Mouse (Mus musculus): ENCODE measurements around the gene Pamr1. TPM values are rescaled to one million over a fixed set of nuclear protein-coding genes. Genes with fewer than 3 reads are reported as not detected.

Pamr1 gene
- polyA plus RNA-seq, 1 experiment from 2014 or later, result 19.8 TPM

DNA sequence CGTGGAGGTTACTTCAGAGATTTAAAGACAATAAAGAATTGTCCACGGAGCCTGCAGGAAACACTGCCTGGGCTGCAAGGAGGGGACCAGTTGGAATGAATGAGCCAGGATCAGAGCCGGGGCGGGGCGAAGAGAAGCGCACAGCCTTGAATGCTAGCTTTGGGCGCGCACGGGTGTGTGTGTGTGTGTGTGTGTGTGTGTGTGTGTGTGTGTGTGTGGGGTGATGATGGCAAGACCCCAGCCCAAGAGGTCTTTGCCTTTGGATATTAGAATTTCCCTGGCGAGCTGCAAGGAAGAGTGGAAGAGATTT, 109.7 kb downstream of the Pamr1 start:
- ATAC-seq (ENCODE audit: low FRiP score, low TSS enrichment), result no peak
- Histone ChIP-seq H3K36me3 (ENCODE audit: control insufficient read depth, insufficient read depth, low read length) (no peaks in the 10 kb centered on the region), H3K4me2 (replicated peaks; ENCODE audit: low read depth) (peak overlapping the region; percentile 98), H3K9me3 (ENCODE audit: control insufficient read depth, low read length) (no peaks in the 10 kb centered on the region), H3K27me3 (ENCODE audit: control insufficient read depth, insufficient read depth, low read length) (peaks cover 2% of the 10 kb centered on the region; the same call in 1 of the 2 replicates), H3K4me1 (replicated peaks; ENCODE audit: control insufficient read depth, insufficient read depth) (peaks cover 3% of the 10 kb centered on the region; the same call in 1 of the 2 replicates), H3K27ac (replicated peaks) (no peak overlapping the region), H3K4me3 (ENCODE audit: low read depth, low read length) (peak overlapping the region; percentile 65), H3K9ac (ENCODE audit: low read length) (no peak overlapping the region)
- TF ChIP-seq CTCF (IDR thresholded peaks at IDR 0.05; ENCODE audit: low read depth) (no peak), EP300 (optimal IDR thresholded peaks at IDR 0.05) (no peak)
- WGBS, result 3% methylated on average over 10 of the region's 10 CpGs
- peak; percentile 34 for DNase-seq (ENCODE audit: low spot score)

GRCm38 (mm10) chr2:102661052-102661451, 111.2 kb downstream of the Pamr1 start:
- Histone ChIP-seq H3K4me3 (ENCODE audit: low read depth, low read length) (no peak overlapping the region), H3K27me3 (ENCODE audit: control insufficient read depth, insufficient read depth, low read length) (peaks cover 2% of the 10 kb centered on the region; the same call in 1 of the 2 replicates), H3K9ac (ENCODE audit: low read length) (no peak overlapping the region), H3K4me1 (replicated peaks; ENCODE audit: control insufficient read depth, insufficient read depth) (peaks cover 3% of the 10 kb centered on the region; the same call in 1 of the 2 replicates), H3K27ac (replicated peaks) (no peak overlapping the region), H3K9me3 (ENCODE audit: control insufficient read depth, low read length) (no peaks in the 10 kb centered on the region), H3K36me3 (ENCODE audit: control insufficient read depth, insufficient read depth, low read length) (no peaks in the 10 kb centered on the region), H3K4me2 (replicated peaks; ENCODE audit: low read depth) (no peak overlapping the region)
- TF ChIP-seq EP300 (optimal IDR thresholded peaks at IDR 0.05) (no peak), CTCF (IDR thresholded peaks at IDR 0.05; ENCODE audit: low read depth) (no peak)
- ATAC-seq (ENCODE audit: low FRiP score, low TSS enrichment), result no peak
- 65% methylated on average over 2 of the region's 2 CpGs for WGBS
- DNase-seq (ENCODE audit: low spot score), result no peak

DNA sequence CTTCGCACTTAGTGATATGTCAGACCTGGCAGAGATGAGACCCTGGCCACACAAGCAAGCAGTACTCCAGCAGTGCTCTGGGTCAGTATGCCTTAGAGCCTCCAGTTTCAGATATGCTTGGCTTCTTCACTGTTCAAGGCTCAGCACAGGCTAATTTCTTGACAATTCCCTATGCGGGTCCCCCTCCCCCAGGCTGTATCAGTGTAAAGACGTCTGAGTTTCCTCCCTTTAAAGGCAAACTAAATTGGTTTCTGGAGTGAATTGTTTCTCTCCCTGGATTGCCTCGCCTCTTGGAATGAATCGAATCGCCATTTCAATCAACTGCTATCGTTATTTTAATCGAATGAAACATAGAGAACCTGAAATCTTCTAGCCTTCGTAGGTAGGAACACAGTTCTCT, 113.1 kb downstream of the Pamr1 start:
- H3K9me3 ChIP-seq (ENCODE audit: control insufficient read depth, low read length), result no peaks in the 10 kb centered on the region
- no peak overlapping the region for H3K27ac ChIP-seq (replicated peaks)
- peaks cover 3% of the 10 kb centered on the region; the same call in 1 of the 2 replicates for H3K4me1 ChIP-seq (replicated peaks; ENCODE audit: control insufficient read depth, insufficient read depth)
- no peak for TF ChIP-seq CTCF (IDR thresholded peaks at IDR 0.05; ENCODE audit: low read depth)
- TF ChIP-seq EP300 (optimal IDR thresholded peaks at IDR 0.05), result no peak
- H3K36me3 ChIP-seq (ENCODE audit: control insufficient read depth, insufficient read depth, low read length), result no peaks in the 10 kb centered on the region
- no peak for DNase-seq (ENCODE audit: low spot score)
- H3K4me2 ChIP-seq (replicated peaks; ENCODE audit: low read depth), result no peak overlapping the region
- no peak for ATAC-seq (ENCODE audit: low FRiP score, low TSS enrichment)
- no peak overlapping the region for H3K9ac ChIP-seq (ENCODE audit: low read length)
- H3K4me3 ChIP-seq (ENCODE audit: low read depth, low read length), result no peak overlapping the region
- 65% methylated on average over 9 of the region's 9 CpGs for WGBS
- H3K27me3 ChIP-seq (ENCODE audit: control insufficient read depth, insufficient read depth, low read length), result peaks cover 2% of the 10 kb centered on the region; the same call in 1 of the 2 replicates

DNA sequence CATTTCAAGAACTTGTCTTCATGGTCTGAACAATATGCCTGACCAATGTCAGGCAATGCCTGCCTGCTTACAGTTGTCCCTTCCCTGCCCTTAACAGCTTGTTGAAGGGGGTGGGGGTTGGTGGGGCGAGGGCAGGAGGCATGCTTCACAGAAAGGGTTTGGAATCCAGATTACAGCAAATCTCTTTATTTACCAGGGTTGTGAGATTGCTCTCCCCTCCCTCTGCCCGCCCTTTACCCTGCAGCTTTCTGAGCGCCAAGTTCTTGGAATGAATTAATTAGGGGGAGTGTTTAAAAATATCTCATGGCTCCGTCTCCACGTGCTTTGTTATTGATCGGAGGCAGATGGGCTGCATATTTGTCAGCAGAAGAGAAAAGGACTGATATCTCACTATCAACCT, 113.5 kb downstream of the Pamr1 start:
- Histone ChIP-seq H3K27ac (replicated peaks) (no peak overlapping the region), H3K36me3 (ENCODE audit: control insufficient read depth, insufficient read depth, low read length) (no peaks in the 10 kb centered on the region), H3K27me3 (ENCODE audit: control insufficient read depth, insufficient read depth, low read length) (peaks cover 2% of the 10 kb centered on the region; the same call in 1 of the 2 replicates), H3K9me3 (ENCODE audit: control insufficient read depth, low read length) (no peaks in the 10 kb centered on the region), H3K4me1 (replicated peaks; ENCODE audit: control insufficient read depth, insufficient read depth) (peaks cover under 1% of the 10 kb centered on the region; the same call in 1 of the 2 replicates), H3K9ac (ENCODE audit: low read length) (no peak overlapping the region), H3K4me2 (replicated peaks; ENCODE audit: low read depth) (no peak overlapping the region), H3K4me3 (ENCODE audit: low read depth, low read length) (no peak overlapping the region)
- peak; percentile 18 for DNase-seq (ENCODE audit: low spot score)
- no peak for TF ChIP-seq EP300 (optimal IDR thresholded peaks at IDR 0.05)
- ATAC-seq (ENCODE audit: low FRiP score, low TSS enrichment), result no peak
- WGBS, result 19% methylated on average over 6 of the region's 6 CpGs

GRCm38 (mm10) chr2:102663865-102664264, 114.1 kb downstream of the Pamr1 start:
- H3K36me3 ChIP-seq (ENCODE audit: control insufficient read depth, insufficient read depth, low read length), result no peaks in the 10 kb centered on the region
- ATAC-seq (ENCODE audit: low FRiP score, low TSS enrichment) (no peak), DNase-seq (ENCODE audit: low spot score) (no peak)
- TF ChIP-seq CTCF (IDR thresholded peaks at IDR 0.05; ENCODE audit: low read depth), result no peak
- TF ChIP-seq EP300 (optimal IDR thresholded peaks at IDR 0.05), result no peak
- no peak overlapping the region for H3K4me2 ChIP-seq (replicated peaks; ENCODE audit: low read depth)
- H3K27me3 ChIP-seq (ENCODE audit: control insufficient read depth, insufficient read depth, low read length), result peaks cover 2% of the 10 kb centered on the region; the same call in 1 of the 2 replicates
- no peaks in the 10 kb centered on the region for H3K9me3 ChIP-seq (ENCODE audit: control insufficient read depth, low read length)
- WGBS, result 49% methylated on average over 3 of the region's 3 CpGs
- H3K9ac ChIP-seq (ENCODE audit: low read length), result no peak overlapping the region
- H3K4me3 ChIP-seq (ENCODE audit: low read depth, low read length), result no peak overlapping the region
- H3K4me1 ChIP-seq (replicated peaks; ENCODE audit: control insufficient read depth, insufficient read depth), result no peaks in the 10 kb centered on the region
- H3K27ac ChIP-seq (replicated peaks), result no peak overlapping the region

DNA sequence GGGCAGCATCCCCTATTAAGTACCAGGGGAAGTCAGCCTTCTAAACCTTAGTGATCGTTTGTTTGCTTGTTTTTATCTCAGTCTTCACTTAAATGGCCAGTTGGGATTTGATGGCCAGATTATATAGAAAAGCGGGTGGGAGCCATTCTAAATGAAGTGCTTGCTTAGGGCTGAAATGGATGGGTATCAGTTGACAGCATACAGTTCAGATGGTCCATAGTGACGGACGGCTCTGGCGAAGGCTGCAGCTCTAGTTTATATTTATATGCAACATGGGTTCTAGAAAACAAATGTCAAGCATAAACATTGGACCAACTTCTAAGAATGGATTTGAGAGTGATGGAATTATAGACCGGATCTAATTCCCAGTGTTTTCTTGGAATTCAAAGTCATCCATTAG, 118.2 kb downstream of the Pamr1 start:
- Histone ChIP-seq H3K27me3 (ENCODE audit: control insufficient read depth, insufficient read depth, low read length) (no peaks in the 10 kb centered on the region), H3K4me2 (replicated peaks; ENCODE audit: low read depth) (no peak overlapping the region), H3K4me1 (replicated peaks; ENCODE audit: control insufficient read depth, insufficient read depth) (no peaks in the 10 kb centered on the region), H3K27ac (replicated peaks) (no peak overlapping the region), H3K9ac (ENCODE audit: low read length) (no peak overlapping the region), H3K36me3 (ENCODE audit: control insufficient read depth, insufficient read depth, low read length) (no peaks in the 10 kb centered on the region), H3K4me3 (ENCODE audit: low read depth, low read length) (no peak overlapping the region), H3K9me3 (ENCODE audit: control insufficient read depth, low read length) (no peaks in the 10 kb centered on the region)
- no peak for DNase-seq (ENCODE audit: low spot score)
- 46% methylated on average over 6 of the region's 6 CpGs for WGBS
- TF ChIP-seq CTCF (IDR thresholded peaks at IDR 0.05; ENCODE audit: low read depth) (no peak), EP300 (optimal IDR thresholded peaks at IDR 0.05) (no peak)
- ATAC-seq (ENCODE audit: low FRiP score, low TSS enrichment), result no peak

Measured in stomach, postnatal 0 days (tissue).